Mouse (Mus musculus): Measurements from ENCODE around the gene Zzef1. TPM values are rescaled to one million over a fixed set of nuclear protein-coding genes. Genes with fewer than 3 reads are reported as not detected.
"Not testable (repeated sequence)": the region's sequence is repeated elsewhere in the genome, so short reads cannot be mapped to it uniquely, and the experiment has no call there.

The Zzef1 gene
- total RNA-seq (2021), result 10 to 100 TPM; 45.5 to 51.1 TPM
- long read RNA-seq, experiment 1, full-length matches to known transcripts, result 1 of 9 reads
- long read RNA-seq, experiment 1, partial matches to known transcripts, result 8 of 9 reads
- long read RNA-seq, experiment 1, other reads (novel, unspliced or antisense), result 0 of 9 reads
- long read RNA-seq, experiment 2, full-length matches to known transcripts, result 1 of 4 reads
- long read RNA-seq, experiment 2, partial matches to known transcripts, result 3 of 4 reads
- long read RNA-seq, experiment 2, other reads (novel, unspliced or antisense), result 0 of 4 reads

DNA sequence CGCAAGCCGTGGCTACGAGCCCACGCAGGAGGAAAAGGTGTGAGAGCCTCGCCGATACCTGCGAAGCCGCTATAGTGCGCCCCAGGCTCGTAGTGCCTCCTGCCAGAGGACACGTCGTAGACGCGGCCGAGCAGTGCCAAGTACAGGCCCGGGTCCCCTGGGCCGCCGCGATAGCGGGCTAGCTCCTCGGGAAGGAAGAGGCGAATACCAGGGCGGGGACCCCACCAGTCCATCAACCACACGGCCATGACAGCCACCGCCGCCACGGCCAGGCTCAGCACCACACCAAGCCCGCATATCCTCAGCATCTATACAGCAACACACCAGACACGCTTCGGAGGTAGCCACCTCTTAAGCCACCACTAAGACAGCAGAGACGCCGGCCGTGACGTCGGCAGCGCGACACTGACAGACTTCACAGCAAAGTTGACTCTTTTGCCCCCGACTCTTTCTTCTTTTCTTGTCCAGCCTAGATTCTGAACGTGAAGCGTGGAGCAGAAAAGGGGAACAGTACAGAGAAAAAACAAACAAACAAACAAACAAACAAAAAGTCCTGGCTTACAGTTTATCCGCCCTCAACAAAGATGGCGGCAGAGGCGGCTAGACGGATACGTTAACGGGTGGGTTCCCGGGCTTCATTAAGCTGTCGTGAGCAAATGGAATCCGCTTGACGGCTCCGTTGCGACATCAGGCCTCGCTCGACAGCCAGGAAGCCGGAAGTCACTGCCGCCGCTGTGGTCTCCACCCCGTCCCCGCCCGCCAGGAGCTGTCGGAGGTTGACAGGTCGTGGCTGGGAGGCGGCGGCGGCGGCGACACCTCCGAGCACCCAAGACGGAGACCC, at the start of gene Zzef1, which contains the start of gene Cyb5d2:
TSS of gene Zzef1 (plus strand) at position 772 of the 841 bp plus-strand sequence.
TSS of gene Cyb5d2 (minus strand) at position 688 of the 841 bp plus-strand sequence.
- DNase-seq (ENCODE audit: low spot score in 2 of 2), result peak; percentile 93 to 97

DNA sequence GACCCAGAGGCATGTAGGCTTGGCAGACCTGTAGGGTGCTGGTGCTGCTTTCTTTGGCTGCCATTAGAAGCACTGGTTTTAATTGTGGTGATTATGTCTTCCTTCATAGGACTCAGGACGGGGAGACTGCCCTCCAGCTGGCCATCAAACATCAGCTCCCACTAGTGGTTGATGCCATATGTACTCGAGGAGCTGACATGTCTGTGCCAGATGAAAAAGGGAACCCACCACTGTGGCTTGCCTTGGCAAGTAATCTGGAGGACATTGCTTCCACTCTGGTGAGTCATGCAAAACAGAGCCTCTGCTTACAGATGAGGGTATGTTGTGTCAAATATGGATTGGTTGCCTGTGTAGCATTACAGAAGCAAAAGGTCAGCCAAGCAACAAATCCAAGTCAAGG, 44.1 kb upstream of the Zzef1 start:
- no peak for DNase-seq (ENCODE audit: low spot score in 2 of 2)

DNA sequence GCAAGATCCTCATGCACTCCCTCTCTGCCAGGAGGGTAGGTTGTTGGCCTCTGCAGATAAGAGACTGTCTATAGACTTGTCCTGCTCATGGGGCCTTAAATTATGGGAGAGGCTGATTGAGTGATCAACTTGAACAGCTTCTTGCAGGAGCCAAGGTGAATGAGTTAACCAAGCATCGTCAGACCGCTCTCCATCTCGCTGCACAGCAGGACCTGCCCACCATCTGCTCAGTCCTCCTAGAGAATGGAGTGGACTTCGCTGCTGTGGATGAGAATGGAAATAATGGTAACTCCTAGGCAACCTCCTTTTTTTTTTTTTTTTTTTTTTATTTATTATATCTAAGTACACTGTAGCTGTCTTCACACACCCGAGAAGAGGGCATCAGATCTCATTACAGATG, 37.7 kb upstream of the Zzef1 start:
- DNase-seq (ENCODE audit: low spot score in 2 of 2), result no peak

DNA sequence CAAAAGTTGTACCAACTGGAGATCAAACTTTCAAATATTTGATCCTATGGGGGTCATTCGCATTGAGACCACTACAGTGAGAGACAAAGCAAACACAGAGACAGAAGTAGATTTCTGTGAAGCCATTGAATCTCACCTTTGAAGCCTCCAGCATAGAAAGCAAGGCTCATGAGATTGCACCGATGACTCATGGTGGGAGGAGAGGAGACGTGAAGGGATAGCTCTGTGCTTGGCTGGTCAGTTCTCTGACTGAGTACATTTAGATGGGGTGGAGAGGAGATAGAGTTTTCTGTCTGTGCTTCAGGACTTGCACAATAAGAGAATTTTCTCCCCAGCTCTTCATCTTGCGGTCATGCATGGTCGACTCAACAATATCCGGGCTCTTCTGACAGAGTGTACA, 36.4 kb upstream of the Zzef1 start:
- DNase-seq (ENCODE audit: low spot score in 2 of 2), result no peak

DNA sequence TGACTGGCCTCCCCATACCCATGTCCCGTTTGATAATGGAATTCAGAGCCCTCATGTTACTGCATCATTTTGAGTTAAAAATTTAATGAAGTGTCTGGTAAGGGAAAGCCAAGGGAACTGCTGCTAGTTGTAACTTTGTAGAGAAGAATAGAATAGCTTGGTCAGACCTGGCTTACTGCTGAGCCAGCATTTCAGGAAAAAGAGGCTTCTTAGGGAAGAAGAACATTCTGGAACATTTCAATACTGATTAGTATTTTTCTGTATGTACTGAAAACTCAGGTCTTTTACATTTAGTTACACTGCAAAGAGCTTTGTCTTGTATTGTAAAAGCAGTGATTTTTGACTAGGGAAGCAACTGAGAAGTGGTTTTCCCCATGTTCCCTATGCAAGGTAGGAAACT, 35.2 kb upstream of the Zzef1 start:
- DNase-seq (ENCODE audit: low spot score in 2 of 2), result no peak

DNA sequence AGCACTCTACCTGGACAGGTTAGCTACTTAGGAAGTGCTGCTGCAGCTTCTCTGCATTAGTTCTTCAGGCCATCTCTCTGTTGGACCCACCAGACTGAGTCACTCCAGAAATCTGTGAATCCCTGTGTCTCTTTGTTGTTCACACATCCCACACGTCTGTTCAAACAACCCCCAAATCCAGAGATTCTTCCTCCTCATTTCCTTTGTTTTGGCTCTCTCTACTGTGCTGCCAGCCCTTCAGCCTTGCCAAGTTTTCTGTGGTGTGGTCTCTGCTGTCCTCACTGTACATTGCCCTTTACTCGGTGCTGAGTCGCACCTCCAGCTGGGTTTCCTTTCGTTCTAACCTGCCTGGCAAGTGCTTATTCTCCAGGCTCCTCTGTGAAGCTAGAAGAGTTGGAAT, 31.8 kb upstream of the Zzef1 start:
- DNase-seq (ENCODE audit: low spot score in 2 of 2), result no peak

DNA sequence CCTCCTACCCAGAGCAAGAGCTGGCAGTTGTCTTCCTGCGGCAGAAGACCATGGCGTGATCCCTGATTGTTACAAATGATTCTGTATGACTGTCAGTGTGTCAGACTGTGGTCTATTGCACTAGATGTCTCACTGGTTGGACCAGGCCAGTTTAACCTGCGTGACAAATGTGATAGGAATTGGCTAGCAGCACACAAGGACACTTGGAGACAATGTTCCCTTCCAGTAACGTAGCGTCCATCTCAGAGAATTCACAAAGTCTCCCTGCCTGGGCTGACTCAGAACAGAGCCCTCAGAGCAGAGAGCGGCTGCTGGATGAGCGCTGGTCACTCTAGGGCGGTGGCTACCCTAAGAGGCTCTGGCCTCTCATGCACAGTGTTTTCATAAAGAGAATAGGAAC, 28.3 kb upstream of the Zzef1 start:
- DNase-seq (ENCODE audit: low spot score in 2 of 2), result no peak

DNA sequence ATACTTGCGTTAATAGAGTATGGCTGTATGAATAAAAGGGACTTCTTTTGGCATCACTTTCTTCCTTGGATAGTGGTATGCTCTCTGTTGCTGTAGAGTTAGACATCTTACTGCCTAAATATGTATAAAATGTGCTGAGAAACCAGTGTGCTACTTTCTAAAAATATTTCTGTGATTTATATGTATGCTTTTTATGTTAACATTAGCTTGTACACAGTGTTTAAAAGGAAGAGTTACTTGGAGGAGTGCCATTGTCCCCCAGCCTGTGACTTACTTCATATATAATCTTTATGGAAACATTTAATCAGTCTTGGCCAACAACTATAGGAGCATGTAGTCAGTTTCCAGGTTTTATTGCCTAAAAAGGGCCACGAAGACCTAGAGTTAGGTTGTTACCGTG, 27.0 kb upstream of the Zzef1 start:
- no peak for DNase-seq (ENCODE audit: low spot score in 2 of 2)

DNA sequence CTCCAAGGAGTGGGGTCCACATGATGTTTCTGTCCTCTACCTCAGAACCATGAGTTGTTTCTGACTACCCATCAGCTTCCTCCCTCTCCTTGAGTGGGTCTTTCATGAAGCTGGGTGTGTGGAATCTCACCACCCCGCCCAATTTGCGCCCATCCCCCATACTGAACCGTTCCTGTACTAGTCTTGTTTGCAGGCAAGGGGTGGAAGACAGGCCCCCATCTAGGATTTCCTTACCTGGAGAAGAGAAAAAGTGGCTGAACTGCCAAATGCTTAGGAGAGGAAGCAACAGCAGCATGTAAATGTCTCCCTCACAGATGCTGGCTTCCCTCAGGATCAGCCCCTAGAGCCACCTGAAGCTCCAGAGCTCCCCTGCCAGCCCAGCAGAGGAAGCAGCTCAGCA, 25.7 kb upstream of the Zzef1 start:
- DNase-seq (ENCODE audit: low spot score in 2 of 2), result no peak

DNA sequence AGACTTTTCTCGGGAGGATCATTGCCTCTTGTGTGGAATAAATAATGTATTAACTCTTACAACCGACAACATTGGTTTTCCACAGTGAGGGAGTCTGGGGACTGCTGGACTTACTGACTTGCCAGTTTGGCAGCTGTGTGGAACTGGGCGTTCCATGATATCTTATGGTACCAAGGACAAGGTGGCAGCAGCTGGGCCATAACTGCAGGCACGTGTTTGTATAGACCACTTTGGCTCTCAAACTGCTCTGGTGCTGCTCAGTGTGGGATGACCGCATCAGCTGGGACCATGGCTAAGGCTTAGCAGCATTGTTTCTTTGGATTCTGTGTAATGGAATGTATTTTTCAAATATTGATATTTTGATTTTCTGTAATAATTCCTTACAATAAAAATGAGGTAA, 25.2 kb upstream of the Zzef1 start:
- no peak for DNase-seq (ENCODE audit: low spot score in 2 of 2)

DNA sequence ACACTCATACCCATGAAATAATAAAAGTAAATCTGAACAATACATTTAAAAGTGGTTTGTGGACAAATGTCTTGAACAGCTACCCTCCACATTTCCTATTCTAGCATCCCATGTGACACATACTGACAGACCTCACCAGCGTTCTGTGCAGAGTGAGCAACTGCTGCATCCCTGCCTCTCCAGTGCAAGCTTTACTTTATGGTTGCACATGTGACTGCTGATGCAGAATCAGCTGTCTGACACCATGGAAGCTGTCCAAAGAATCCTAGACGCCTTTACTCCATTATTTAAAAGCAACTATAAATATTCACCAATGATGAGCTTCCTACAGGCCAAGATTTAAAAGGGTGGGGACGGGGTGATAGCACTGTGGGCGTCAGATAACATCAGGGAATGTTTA, 24.6 kb upstream of the Zzef1 start:
- DNase-seq (ENCODE audit: low spot score in 2 of 2), result no peak

DNA sequence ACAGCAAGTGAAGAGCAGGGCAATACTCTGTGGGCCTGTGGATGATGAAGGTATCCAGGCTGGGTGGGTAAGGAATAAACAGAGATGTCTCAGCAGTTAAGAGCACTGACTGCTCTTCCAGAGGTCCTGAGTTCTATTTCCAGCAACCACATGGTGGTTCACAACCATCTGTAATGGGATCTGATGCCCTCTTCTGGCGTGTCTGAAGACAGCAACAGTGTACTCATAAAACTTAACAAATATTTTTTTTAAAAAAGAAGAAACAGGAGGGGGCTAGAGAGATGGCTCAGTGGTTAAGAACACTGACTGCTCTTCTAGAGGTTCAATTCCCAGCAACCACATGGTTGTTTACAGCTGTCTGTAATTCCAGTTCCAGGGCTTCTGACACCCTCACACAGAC, 23.4 kb upstream of the Zzef1 start:
- not testable (repeated sequence) for DNase-seq (ENCODE audit: low spot score in 2 of 2)

DNA sequence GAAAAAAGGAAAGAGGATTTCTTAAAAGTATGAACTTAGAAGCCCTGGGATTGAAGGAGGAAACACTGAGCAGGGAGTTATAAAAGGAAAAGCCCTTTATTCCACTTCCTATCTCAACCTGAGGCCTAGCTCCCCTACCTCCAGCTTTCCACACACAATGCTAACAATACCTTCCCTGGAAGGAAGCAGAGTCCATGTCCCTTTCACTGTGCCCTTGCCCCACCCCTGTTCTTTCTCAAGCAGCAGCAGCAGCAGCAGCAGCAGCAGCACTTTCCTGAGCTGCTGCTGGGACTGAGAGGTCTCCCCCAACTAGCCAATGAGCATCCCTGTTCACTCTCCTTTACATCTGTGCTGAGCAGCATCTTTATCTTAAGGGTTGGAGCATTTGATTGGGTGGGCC, 17.1 kb upstream of the Zzef1 start:
- DNase-seq (ENCODE audit: low spot score in 2 of 2), result no peak

DNA sequence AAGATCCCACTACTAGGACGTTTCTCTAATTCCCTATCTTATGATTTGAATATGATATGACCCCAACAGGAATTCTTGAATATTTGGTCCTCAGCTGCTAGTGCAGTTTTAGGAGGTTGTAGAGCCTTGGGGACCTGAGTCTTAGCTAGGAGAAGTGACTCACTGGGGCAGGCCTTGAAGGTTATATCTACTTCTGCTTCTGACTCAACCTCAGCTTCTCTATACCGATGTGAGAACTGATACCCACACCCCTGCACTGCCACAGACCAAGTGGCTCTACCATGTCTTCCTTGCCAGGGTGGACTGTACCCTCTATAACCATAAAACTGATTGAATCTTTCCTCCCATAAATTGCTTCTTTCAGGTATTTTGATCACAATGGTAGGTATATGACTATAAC, 13.9 kb upstream of the Zzef1 start:
- no peak for DNase-seq (ENCODE audit: low spot score in 2 of 2)

DNA sequence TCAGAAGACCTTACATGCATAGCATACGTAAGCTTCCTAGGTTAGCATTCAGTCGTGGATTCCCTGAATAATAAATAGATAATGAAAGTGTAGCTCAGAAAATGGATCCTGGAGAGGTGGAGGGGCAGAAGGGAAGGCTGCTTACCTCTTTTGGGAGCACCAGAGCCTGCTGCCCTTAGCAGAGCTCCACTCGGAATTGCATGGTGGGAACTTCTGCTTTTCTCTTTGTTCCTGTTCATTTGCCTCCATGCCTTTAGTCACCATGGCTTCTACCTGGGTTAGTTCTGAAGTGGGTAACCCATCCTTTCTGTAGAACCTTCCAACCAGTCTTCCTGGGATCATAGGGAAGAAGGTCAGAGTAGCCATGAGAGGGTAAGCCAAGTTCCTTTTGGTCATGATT, 13.5 kb upstream of the Zzef1 start:
- no peak for DNase-seq (ENCODE audit: low spot score in 2 of 2)

DNA sequence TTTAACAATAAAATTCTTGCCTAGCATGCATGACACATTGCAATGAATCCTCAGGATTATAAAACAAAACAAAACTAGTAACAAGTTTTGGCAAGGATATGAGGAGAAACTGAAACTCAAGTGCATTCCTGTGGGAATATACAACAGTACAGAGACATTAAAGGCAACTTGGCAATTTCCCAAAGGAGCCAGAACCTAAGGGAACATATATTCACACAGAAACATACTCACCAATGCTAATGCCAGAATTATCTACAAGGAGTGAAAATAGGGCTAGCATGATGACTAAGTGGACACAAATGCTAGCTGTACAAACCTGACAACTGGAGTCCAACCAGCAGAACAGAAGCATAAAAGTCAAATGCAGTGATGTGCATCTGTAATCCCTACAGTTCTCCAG, 4.0 kb upstream of the Zzef1 start:
- DNase-seq (ENCODE audit: low spot score in 2 of 2), result no peak

DNA sequence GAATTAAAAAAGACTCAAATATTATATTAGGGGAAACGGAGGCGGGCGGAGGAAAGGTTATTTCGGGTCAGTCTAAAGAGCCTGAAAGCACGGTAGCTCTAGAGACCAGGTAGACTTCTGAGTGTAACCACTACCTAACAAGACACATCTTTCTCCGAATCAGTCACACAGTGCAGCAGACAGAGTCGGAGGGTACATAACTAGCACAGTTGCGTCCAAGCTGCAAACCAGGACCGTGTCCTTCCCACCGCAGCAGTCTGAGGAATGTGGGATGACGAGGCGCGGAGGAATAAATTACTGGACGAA, 924 bp upstream of the Zzef1 start:
- DNase-seq (ENCODE audit: low spot score in 2 of 2), result no peak

DNA sequence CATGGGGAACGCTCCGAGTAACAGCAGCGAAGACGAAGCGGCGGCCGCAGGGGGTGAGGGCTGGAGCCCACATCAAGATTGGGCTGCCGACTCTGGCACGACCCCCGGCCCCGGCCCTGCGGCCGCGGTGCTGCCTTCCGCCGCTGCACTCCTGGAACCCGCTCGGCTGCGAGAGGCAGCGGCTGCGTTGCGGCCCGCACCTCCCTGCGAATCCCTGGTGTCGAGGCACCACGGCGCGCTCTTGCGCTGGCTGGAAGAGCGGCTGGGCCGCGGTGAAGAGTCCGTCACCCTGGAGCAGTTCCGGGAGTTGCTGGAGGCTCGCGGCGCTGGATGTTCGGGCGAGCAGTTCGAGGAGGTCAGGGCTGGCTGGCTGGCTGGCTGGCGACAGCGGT, 266 bp downstream of the Zzef1 start:
- DNase-seq (ENCODE audit: low spot score in 2 of 2), result no peak

DNA sequence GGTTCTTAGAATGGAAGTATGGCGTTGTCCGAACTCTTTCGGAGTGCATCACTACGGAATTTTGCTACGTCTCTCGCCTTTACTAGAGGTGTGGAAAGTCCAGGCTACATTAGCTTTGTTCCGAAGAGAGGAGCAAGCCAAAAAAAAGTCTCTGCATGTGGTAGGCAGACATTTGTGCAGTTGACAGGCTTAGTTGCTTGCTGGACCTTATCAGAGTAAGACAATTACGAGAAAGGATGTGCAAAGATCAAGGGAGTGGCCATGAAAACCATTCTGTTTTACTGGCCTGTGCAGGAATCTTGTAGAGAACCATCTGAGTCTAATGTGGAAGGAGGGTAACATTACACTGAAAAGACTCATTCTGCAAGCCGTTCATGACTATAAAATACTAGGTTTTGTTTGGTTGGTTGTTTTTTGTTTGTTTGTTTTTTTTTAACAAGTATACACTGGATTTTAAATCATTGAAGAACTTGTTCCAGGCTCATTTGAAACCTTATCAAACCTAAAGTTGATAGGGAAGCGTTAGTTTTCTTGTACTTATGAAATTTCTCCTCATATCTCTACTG, 830 bp downstream of the Zzef1 start:
- no peak for DNase-seq (ENCODE audit: low spot score in 2 of 2)

DNA sequence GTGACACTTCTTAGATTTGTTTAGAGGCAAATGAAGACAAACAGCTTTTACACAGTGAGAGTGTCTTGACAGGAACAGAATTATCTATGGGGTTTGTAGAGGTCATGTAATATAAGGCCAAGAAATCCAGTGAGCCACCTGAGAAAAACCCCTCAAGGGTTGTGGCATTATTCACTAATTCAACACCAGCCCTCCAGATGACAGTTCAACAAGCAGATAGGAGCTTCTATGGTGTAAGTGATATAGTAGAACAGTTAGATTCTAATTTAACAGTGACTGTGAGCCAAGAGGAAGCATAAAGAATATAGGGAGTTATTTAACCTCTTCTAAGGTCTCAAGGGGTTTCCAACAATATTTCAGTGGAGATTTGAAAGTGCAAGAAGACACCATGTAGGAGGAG, 2.1 kb downstream of the Zzef1 start:
- no peak for DNase-seq (ENCODE audit: low spot score in 2 of 2)

DNA sequence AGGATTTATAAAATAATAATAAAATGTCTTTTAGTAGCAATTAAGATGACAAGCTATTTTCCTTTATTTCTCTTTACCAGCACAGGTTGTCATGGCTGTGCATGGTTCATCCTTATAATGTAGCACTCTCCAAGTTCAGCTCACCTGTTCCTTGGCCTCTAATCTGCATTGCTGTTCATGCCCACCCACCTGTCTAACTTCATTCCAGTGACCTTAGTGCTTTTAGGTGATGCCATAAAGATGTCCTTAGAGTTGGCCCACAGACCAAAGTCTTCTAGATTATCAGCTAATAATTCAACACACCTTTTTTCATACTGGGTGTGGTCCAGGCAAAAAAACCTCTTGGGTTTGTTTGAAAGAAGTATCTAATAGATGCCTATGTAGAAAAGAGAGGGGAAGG, 5.2 kb downstream of the Zzef1 start:
- no peak for DNase-seq (ENCODE audit: low spot score in 2 of 2)

DNA sequence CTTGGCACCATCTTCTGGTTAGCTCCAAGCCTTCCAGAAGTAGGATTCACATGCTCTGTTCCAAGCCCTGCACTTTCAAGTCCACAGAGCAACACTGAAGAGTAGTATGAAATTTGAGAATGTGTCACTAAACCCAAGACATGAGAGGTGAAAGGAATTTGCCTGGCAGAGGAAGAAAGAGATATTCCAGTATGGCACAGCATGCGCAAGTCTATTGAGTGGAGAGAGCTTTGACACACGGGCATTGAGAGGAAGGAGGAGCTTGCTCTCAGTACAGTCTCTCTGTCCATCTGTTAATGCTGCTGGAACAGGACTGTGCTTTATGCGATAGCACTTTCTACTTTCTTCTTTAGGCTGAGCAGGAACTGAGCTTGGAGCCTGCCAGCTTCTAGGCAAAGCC, 7.0 kb downstream of the Zzef1 start:
- DNase-seq (ENCODE audit: low spot score in 2 of 2), result no peak

DNA sequence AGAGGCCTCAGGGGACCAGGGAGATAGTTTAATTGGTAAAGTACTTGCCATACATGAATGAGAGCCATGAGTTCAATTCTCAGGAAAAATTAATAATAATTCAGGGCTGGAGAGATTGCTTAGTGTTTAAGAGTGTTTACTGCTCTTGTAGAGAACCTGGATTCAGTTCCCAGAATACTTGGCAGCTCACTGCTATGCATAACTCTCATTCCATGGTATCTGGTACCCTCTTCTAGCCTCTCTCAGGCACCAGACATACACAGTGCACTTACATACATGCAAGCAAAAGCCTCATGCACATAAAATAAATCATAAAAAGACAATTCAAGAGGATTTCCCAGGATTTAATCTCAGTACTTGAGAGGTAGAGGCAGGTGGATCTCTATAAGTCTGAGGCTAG, 8.6 kb downstream of the Zzef1 start:
- no peak for DNase-seq (ENCODE audit: low spot score in 2 of 2)
